Mouse (Mus musculus) C2C12 (cell line): ENCODE data around the gene Klra8. TPM values are rescaled to one million over a fixed set of nuclear protein-coding genes. Genes with fewer than 3 reads are reported as not detected.
"Not testable (repeated sequence)": the region's sequence is repeated elsewhere in the genome, so short reads cannot be mapped to it uniquely, and the experiment has no call there.

Experiments used
- H3K27me3 ChIP-seq: one replicate; pipeline ENCODE4 v1.6.1; 2011; ENCODE audit not compliant: control insufficient read depth, insufficient read depth, insufficient read length
- H3K36me3 ChIP-seq: one replicate; pipeline ENCODE4 v1.6.1; 2011; ENCODE audit not compliant: control insufficient read depth, insufficient read depth
- H3K4me3 ChIP-seq: one replicate; pipeline ENCODE4 v1.5.1; 2011; ENCODE audit warnings: mild to moderate bottlenecking, control low read depth; ENCODE audit not compliant: poor library complexity, insufficient read depth, severe bottlenecking
- H3K79me2 ChIP-seq: one replicate; pipeline ENCODE4 v1.6.1; 2011; ENCODE audit not compliant: control insufficient read depth, insufficient read depth
- H3K79me3 ChIP-seq: one replicate; pipeline ENCODE4 v1.6.1; 2011; ENCODE audit warnings: low read depth, control low read depth
- H3ac ChIP-seq: one replicate; pipeline ENCODE3; 2011; ENCODE audit warnings: low read depth; ENCODE audit not compliant: control insufficient read depth, insufficient read length
- CEBPB ChIP-seq: IDR thresholded peaks from one replicate; pipeline ENCODE4 v1.6.1; 2011; ENCODE audit warnings: low read depth, mild to moderate bottlenecking, control low read depth, moderate library complexity
- CTCF ChIP-seq: IDR thresholded peaks from one replicate; pipeline ENCODE4 v1.5.1; 2011; ENCODE audit not compliant: control insufficient read depth, insufficient read depth, insufficient read length
- FOSL1 ChIP-seq: IDR thresholded peaks from one replicate; pipeline ENCODE4 v1.8.0; 2011; ENCODE audit warnings: mild to moderate bottlenecking, low read length; ENCODE audit not compliant: poor library complexity, insufficient read depth, severe bottlenecking
- MAX ChIP-seq: IDR thresholded peaks from one replicate; pipeline ENCODE4 v1.6.1; 2011; ENCODE audit warnings: mild to moderate bottlenecking, control low read depth
- MYOD1 ChIP-seq: IDR thresholded peaks from one replicate; pipeline ENCODE4 v1.6.1; 2011; ENCODE audit warnings: low read depth; ENCODE audit not compliant: control insufficient read depth, insufficient read length
- MYOG ChIP-seq: IDR thresholded peaks from one replicate; pipeline ENCODE4 v1.6.1; 2011; ENCODE audit not compliant: control insufficient read depth, insufficient read length; ENCODE audit errors: extremely low read depth
- USF1 ChIP-seq: IDR thresholded peaks from one replicate; pipeline ENCODE4 v1.6.1; 2011; ENCODE audit warnings: low read depth, mild to moderate bottlenecking, control low read depth, moderate library complexity
- long read RNA-seq, 2 experiments: library from polyadenylated mRNA; unstranded; transcript quantifications; one replicate each; pipeline ENCODE4 v2.0.0; 2019 to 2020
- polyA plus RNA-seq: library from polyadenylated mRNA; unstranded; fragments of >200 nt; fragmentation: generic; extraction: Trizol; gene quantifications from one replicate; pipeline ENCODE4 v1.2.1, GENCODE M21; 2012; ENCODE audit warnings: missing spikeins

Klra8 gene
- not detected for polyA plus RNA-seq
- long read RNA-seq, experiment 1 = 0 reads
- long read RNA-seq, experiment 2 = 0 reads

- not testable (repeated sequence) for H3ac ChIP-seq, H3K36me3 ChIP-seq, H3K4me3 ChIP-seq, H3K79me3 ChIP-seq, H3K79me2 ChIP-seq, H3K27me3 ChIP-seq
These were observed at the start of gene Klra8 for GRCm38 (mm10) chr6:130129798-130130197. Klra8 (minus strand) TSS chr6:130129898.

- H3K27me3 ChIP-seq = no peaks in the 10 kb centered on the region
- TF ChIP-seq MAX (no peak), MYOD1 (no peak), MYOG (no peak), CEBPB (no peak), FOSL1 (no peak), CTCF (no peak), USF1 (no peak)
- no peaks in the 10 kb centered on the region for H3K36me3 ChIP-seq
- no peaks in the 10 kb centered on the region for H3K79me3 ChIP-seq
- H3K79me2 ChIP-seq = no peaks in the 10 kb centered on the region
- H3ac ChIP-seq = no peak overlapping the region
- no peak overlapping the region for H3K4me3 ChIP-seq
These were observed 19.2 kb downstream of the Klra8 start for GRCm38 (mm10) chr6:130110485-130110884.

- not testable (repeated sequence) for H3K36me3 ChIP-seq, H3K27me3 ChIP-seq, H3ac ChIP-seq, H3K79me3 ChIP-seq, H3K4me3 ChIP-seq, H3K79me2 ChIP-seq
These were observed 27.0 kb downstream of the Klra8 start for GRCm38 (mm10) chr6:130102743-130103142.

- TF ChIP-seq USF1 (no peak), MAX (no peak), CEBPB (no peak), MYOG (no peak), CTCF (no peak), FOSL1 (no peak), MYOD1 (no peak)
- Histone ChIP-seq H3K36me3 (no peaks in the 10 kb centered on the region), H3K79me2 (no peaks in the 10 kb centered on the region)
These were observed 37.3 kb downstream of the Klra8 start for GRCm38 (mm10) chr6:130092336-130092948.

GRCm38 (mm10) chr6:130067171-130067570 lies 62.5 kb downstream of the Klra8 start, which contains the start of gene Klra4:
Klra4 (minus strand) TSS chr6:130067271.
- not testable (repeated sequence) for H3ac ChIP-seq, H3K27me3 ChIP-seq, H3K36me3 ChIP-seq, H3K79me2 ChIP-seq, H3K79me3 ChIP-seq, H3K4me3 ChIP-seq

More at GRCm38 (mm10) chr6:130092336-130092948, 37.3 kb downstream of the Klra8 start:
- Histone ChIP-seq H3ac (no peak overlapping the region), H3K79me3 (no peaks in the 10 kb centered on the region), H3K27me3 (no peaks in the 10 kb centered on the region), H3K4me3 (no peak overlapping the region)

Other genes with a start within 250 kb of the Klra8 start
- gene Klra5, start 212.2 kb downstream of the Klra8 start, polyA plus RNA-seq = not detected
- not detected for gene Klra6, start 102.9 kb downstream of the Klra8 start, polyA plus RNA-seq
- gene Klra4, start 62.6 kb downstream of the Klra8 start, polyA plus RNA-seq = not detected
- not detected for gene Klra9, start 63.2 kb upstream of the Klra8 start, polyA plus RNA-seq
- gene Klra7, start 103.4 kb upstream of the Klra8 start, polyA plus RNA-seq = not detected
- not detected for gene Klra10, start 152.0 kb upstream of the Klra8 start, polyA plus RNA-seq
- not detected for gene Klra3, start 207.7 kb upstream of the Klra8 start, polyA plus RNA-seq